Mouse (Mus musculus) left cerebral cortex, postnatal 10 days (tissue): ENCODE results near the gene C1ql4. TPM values are rescaled to one million over a fixed set of nuclear protein-coding genes. Genes with fewer than 3 reads are reported as not detected.

Experiments
- DNase-seq, 2 experiments: peaks; one replicate each; pipeline ENCODE4 v3.0.0; 2021 to 2022; ENCODE audit warnings: low spot score in 2 of 2, mixed read lengths in 1 of 2; ENCODE audit errors: extremely low spot score in 1 of 2
- intact Hi-C: fragments of 180-260 bp; cut with DNase I; formaldehyde crosslinking; loops from one replicate; pipeline ENCODE4 v1.15.1; 2025
- microRNA-seq: library from miRNA; unstranded; fragments of <30 nt; microRNA quantifications from one replicate; pipeline ENCODE4 v1.2.0, GENCODE M21; 2022
- total RNA-seq, 2 experiments: library from RNA; stranded (reverse); gene quantifications; 2 replicates each; pipeline ENCODE4 v1.2.3; 2021

C1ql4 gene
- total RNA-seq, 2 experiments from 2014 or later: not detected

- intact Hi-C loops: no loop called here
- DNase-seq: no peak
Measured at GRCm38 (mm10) chr15:99040920-99041856, 46.4 kb downstream of the C1ql4 start.

GRCm38 (mm10) chr15:99039996-99040919, 47.4 kb downstream of the C1ql4 start:
- no peak for DNase-seq
- intact Hi-C loops: no loop called here

- no peak for DNase-seq
- intact Hi-C loops: no loop called here
Measured at GRCm38 (mm10) chr15:99039306-99039705, 48.3 kb downstream of the C1ql4 start.

- DNase-seq: no peak
- intact Hi-C loops: no loop called here
Measured at GRCm38 (mm10) chr15:99038797-99039196, 48.8 kb downstream of the C1ql4 start.

- no peak for DNase-seq
- intact Hi-C loops: no loop called here
Measured at GRCm38 (mm10) chr15:99038025-99038424, 49.6 kb downstream of the C1ql4 start.

GRCm38 (mm10) chr15:99036249-99036905, 51.2 kb downstream of the C1ql4 start:
- DNase-seq: no peak
- intact Hi-C loops: no loop called here

- intact Hi-C loops: no loop called here
- peak in 1 of 2 experiments; percentile 20 for DNase-seq
Measured at GRCm38 (mm10) chr15:99035431-99035830, 52.2 kb downstream of the C1ql4 start.

Small RNA genes lying within 50 kb of the gene (microRNA-seq; reads per million reads assigned to microRNA genes)
- gene Mir6960: not detected

Other genes starting within 250 kb of the C1ql4 start
- 10 to 100 TPM; 62.4 to 64.3 TPM for gene Kmt2d, start 216.6 kb downstream of the C1ql4 start, total RNA-seq
- 10 to 100 TPM; 11.2 to 14.1 TPM for gene Rhebl1, start 193.3 kb downstream of the C1ql4 start, total RNA-seq
- gene Dhh, start 189.3 kb downstream of the C1ql4 start, total RNA-seq: under 1 TPM; 0.16 to 0.47 TPM
- gene Lmbr1l, start 169.6 kb downstream of the C1ql4 start, total RNA-seq: 10 to 100 TPM; 15.4 to 21.6 TPM
- gene Tuba1b, start 153.3 kb downstream of the C1ql4 start, total RNA-seq: 1,000 to 10,000 TPM in 1 of 2 experiments, 100 to 1,000 TPM in 1; 986 to 1,032 TPM
- gene Gm49450, start 134.3 kb downstream of the C1ql4 start, total RNA-seq: not detected
- gene Tuba1a, start 134.1 kb downstream of the C1ql4 start, total RNA-seq: 1,000 to 10,000 TPM; 4,375 to 4,691 TPM
- gene Tuba1c, start 57.9 kb downstream of the C1ql4 start, total RNA-seq: 100 to 1,000 TPM; 255 to 292 TPM
- 1 to 10 TPM; 5.5 to 5.9 TPM for gene Prph, start 32.6 kb downstream of the C1ql4 start, total RNA-seq
- 1 to 10 TPM; 1.4 to 2.2 TPM for gene Troap, start 13.2 kb downstream of the C1ql4 start, total RNA-seq
- gene Dnajc22, start 5.4 kb upstream of the C1ql4 start, total RNA-seq: not detected
- gene Spats2, start 38.1 kb upstream of the C1ql4 start, total RNA-seq: 10 to 100 TPM; 34.4 to 36.4 TPM
- 100 to 1,000 TPM; 132 to 134 TPM for gene Kcnh3, start 137.0 kb upstream of the C1ql4 start, total RNA-seq
- 100 to 1,000 TPM; 116 to 127 TPM for gene Mcrs1, start 164.1 kb upstream of the C1ql4 start, total RNA-seq
- 100 to 1,000 TPM; 101 to 105 TPM for gene Prpf40b, start 207.3 kb upstream of the C1ql4 start, total RNA-seq
- 1 to 10 TPM; 1.4 to 1.5 TPM for gene Fam186b, start 208.1 kb upstream of the C1ql4 start, total RNA-seq